Mouse (Mus musculus) frontal cortex, postnatal 36 days (tissue): ENCODE results near the gene Golga5.
"Not testable (repeated sequence)": the region's sequence is repeated elsewhere in the genome, so short reads cannot be mapped to it uniquely, and the experiment has no call there.

Experiments
- DNase-seq, 2 experiments: peaks; one replicate each; pipeline ENCODE4 v3.0.0; 2022; ENCODE audit warnings: low spot score in 2 of 2

Gene Golga5

GRCm38 (mm10) chr12:102445436-102445835 lies 23.5 kb upstream of the Golga5 start:
- DNase-seq, result no peak

- no peak for DNase-seq
Measured at GRCm38 (mm10) chr12:102450437-102450836, 18.5 kb upstream of the Golga5 start.

GRCm38 (mm10) chr12:102451126-102451851 lies 17.6 kb upstream of the Golga5 start:
- DNase-seq, result no peak

- DNase-seq, result no peak
Measured at GRCm38 (mm10) chr12:102453581-102453980, 15.4 kb upstream of the Golga5 start.

- DNase-seq, result no peak
Measured at GRCm38 (mm10) chr12:102456467-102457193, 12.3 kb upstream of the Golga5 start.

GRCm38 (mm10) chr12:102460014-102460413 lies 8.9 kb upstream of the Golga5 start:
- DNase-seq, result no peak

- no peak for DNase-seq
Measured at GRCm38 (mm10) chr12:102461177-102461576, 7.8 kb upstream of the Golga5 start.

- DNase-seq, result no peak
Measured at GRCm38 (mm10) chr12:102464650-102465049, 4.3 kb upstream of the Golga5 start.

GRCm38 (mm10) chr12:102468136-102468535 lies 799 bp upstream of the Golga5 start:
- DNase-seq, result no peak

- DNase-seq, result no peak
Measured at GRCm38 (mm10) chr12:102474411-102474810, 5.5 kb downstream of the Golga5 start.

GRCm38 (mm10) chr12:102480481-102480880 lies 11.5 kb downstream of the Golga5 start:
- DNase-seq, result no peak

GRCm38 (mm10) chr12:102484946-102485345 lies 16.0 kb downstream of the Golga5 start:
- no peak for DNase-seq

- DNase-seq, result no peak
Measured at GRCm38 (mm10) chr12:102491911-102492310, 23.0 kb downstream of the Golga5 start.

- not testable (repeated sequence) for DNase-seq
Measured at GRCm38 (mm10) chr12:102495754-102496153, 26.8 kb downstream of the Golga5 start.

GRCm38 (mm10) chr12:102497905-102498304 lies 29.0 kb downstream of the Golga5 start:
- DNase-seq, result no peak

- no peak for DNase-seq
Measured at GRCm38 (mm10) chr12:102498726-102499125, 29.8 kb downstream of the Golga5 start.

GRCm38 (mm10) chr12:102499210-102499609 lies 30.3 kb downstream of the Golga5 start:
- DNase-seq, result no peak

GRCm38 (mm10) chr12:102499723-102500122 lies 30.8 kb downstream of the Golga5 start:
- DNase-seq, result no peak

GRCm38 (mm10) chr12:102501038-102501437 lies 32.1 kb downstream of the Golga5 start:
- DNase-seq, result no peak

- DNase-seq, result no peak
Measured at GRCm38 (mm10) chr12:102501848-102502595, 33.1 kb downstream of the Golga5 start.

GRCm38 (mm10) chr12:102505131-102505713 lies 36.3 kb downstream of the Golga5 start:
- DNase-seq, result no peak

- no peak for DNase-seq
Measured at GRCm38 (mm10) chr12:102505949-102506348, 37.0 kb downstream of the Golga5 start.
